20 mouse cellular contexts compared by ENCODE assay signal in genomic region chr7:130578607-130579006, GRCm38 (mm10).
"Had no signal": no experiment of that assay in that cellular context is flagged by ENCODE, and none has a peak within 500 bp of the region (broad histone marks: within the 10 kb centered on the region; RNA-seq: fewer than 3 reads in every experiment).

No protein-coding gene starts in this region.

- H3K4me3 ChIP-seq: liver, embryonic 13.5 days; liver, embryonic 15.5 days; midbrain, embryonic 10.5 days; midbrain, embryonic 12.5 days; myocyte; neural tube, embryonic 13.5 days; neural tube, embryonic 15.5 days had no signal

- H3K9ac ChIP-seq: liver, embryonic 13.5 days; liver, embryonic 15.5 days; liver, postnatal 0 days; midbrain, embryonic 12.5 days; neural tube, embryonic 13.5 days; neural tube, embryonic 15.5 days had no signal

- H3K27ac ChIP-seq: liver, embryonic 13.5 days; liver, embryonic 15.5 days; midbrain, embryonic 10.5 days; midbrain, embryonic 12.5 days; neural tube, embryonic 13.5 days; neural tube, embryonic 15.5 days had no signal

- H3K4me2 ChIP-seq: liver, embryonic 11.5 days; liver, embryonic 13.5 days; liver, embryonic 15.5 days; midbrain, embryonic 12.5 days; neural tube, embryonic 13.5 days; neural tube, embryonic 15.5 days had no signal

- H3K27me3 ChIP-seq: liver, embryonic 13.5 days; liver, embryonic 15.5 days; midbrain, embryonic 12.5 days; neural tube, embryonic 13.5 days; neural tube, embryonic 15.5 days had no signal

- DNase-seq: liver; liver, embryonic 13.5 days; liver, postnatal 0 days; midbrain, embryonic 14.5 days; retina, postnatal 1 day; right cerebral cortex, adult 18-20 months; right cerebral cortex, postnatal 25 days; right cerebral cortex, postnatal 4 days; spleen, adult 18-20 months; thymus, adult 18-20 months; thymus, postnatal 14 days; thymus, postnatal 36 days had no signal

- H3K36me3 ChIP-seq: liver, embryonic 13.5 days; liver, embryonic 15.5 days; midbrain, embryonic 10.5 days; midbrain, embryonic 12.5 days; neural tube, embryonic 13.5 days; neural tube, embryonic 15.5 days had no signal

- H3K9me3 ChIP-seq: liver, embryonic 13.5 days; liver, embryonic 15.5 days; midbrain, embryonic 10.5 days; neural tube, embryonic 13.5 days; neural tube, embryonic 15.5 days had no signal

- ATAC-seq: liver, postnatal 0 days; midbrain, embryonic 16.5 days had no signal
